ENCODE assay signal across 8 mouse cellular contexts in genomic region chr1:72243656-72244316, GRCm38 (mm10). TPM values are rescaled to one million over a fixed set of nuclear protein-coding genes. Genes with fewer than 3 reads are reported as not detected.
DNase-seq lines count a peak whose midpoint lies in the region; ATAC-seq and TF ChIP-seq lines count a peak whose summit lies in the region.

No protein-coding gene starts in this region.

- no peaks in the 10 kb centered on the region for H3K27me3 ChIP-seq in E14TG2a.4 (ENCODE audit: insufficient read depth, low read length)
- H3K27me3 ChIP-seq in forebrain, embryonic 13.5 days: peaks cover 3% of the 10 kb centered on the region; the same call in 1 of the 2 replicates
- no peaks in the 10 kb centered on the region for H3K27me3 ChIP-seq in neural tube, embryonic 15.5 days (replicated peaks)

- peaks cover 78% of the 10 kb centered on the region for H3K4me1 ChIP-seq in E14TG2a.4 (replicated peaks; ENCODE audit: low read depth, low read length)
- no peaks in the 10 kb centered on the region for H3K4me1 ChIP-seq in forebrain, embryonic 13.5 days
- no peaks in the 10 kb centered on the region for H3K4me1 ChIP-seq in neural tube, embryonic 15.5 days

- intact Hi-C loops in heart, postnatal 14 days (cut with DNase I): loop anchor here (5.0 kb wide), 1 partner anchor 39 kb away; the partner anchor contains the start of genes Pecr and Tmem169

- under 1% methylated on average over 47 of the region's 47 CpGs for WGBS in forebrain, embryonic 13.5 days
- under 1% methylated on average over 47 of the region's 47 CpGs for WGBS in neural tube, embryonic 15.5 days

- H3K27ac ChIP-seq in forebrain, embryonic 13.5 days: peak overlapping the region; percentile 96
- H3K27ac ChIP-seq in neural tube, embryonic 15.5 days (replicated peaks): peak overlapping the region; percentile 99

- peak overlapping the region; percentile 66 for H3K4me2 ChIP-seq in forebrain, embryonic 13.5 days
- H3K4me2 ChIP-seq in neural tube, embryonic 15.5 days: peak overlapping the region; percentile 65

- H3K36me3 ChIP-seq in E14TG2a.4 (ENCODE audit: insufficient read depth, low read length): peaks cover 26% of the 10 kb centered on the region
- H3K36me3 ChIP-seq in forebrain, embryonic 13.5 days (ENCODE audit: poor library complexity, severe bottlenecking): no peaks in the 10 kb centered on the region
- H3K36me3 ChIP-seq in neural tube, embryonic 15.5 days: no peaks in the 10 kb centered on the region

- TF ChIP-seq CTCF in E14TG2a.4 (conservative IDR thresholded peaks at IDR 0.05; ENCODE audit: low read length): no peak

- H3K4me3 ChIP-seq in E14TG2a.4 (replicated peaks; ENCODE audit: low read length): peak overlapping the region; percentile 59
- peak overlapping the region; percentile 49 for H3K4me3 ChIP-seq in forebrain, embryonic 13.5 days
- H3K4me3 ChIP-seq in neural tube, embryonic 15.5 days (replicated peaks): peak overlapping the region; percentile 50

- peak; percentile 98 for DNase-seq in c-Kit-positive CD71-positive TER-119-positive erythroid progenitor cells, embryonic 14.5 days (ENCODE audit: low spot score)
- peak; percentile 96 to 97 for DNase-seq in heart, postnatal 14 days
- peak; percentile 97 for DNase-seq in layer of hippocampus, adult 11-12 months (ENCODE audit: low spot score)
- peak; percentile 94 to 97 for DNase-seq in lung, adult 18-20 months
- peak; percentile 95 for DNase-seq in testis, postnatal 14 days (ENCODE audit: low spot score)

- ATAC-seq in forebrain, embryonic 13.5 days: peak; percentile 97
- ATAC-seq in neural tube, embryonic 15.5 days (ENCODE audit: low FRiP score): peak; percentile 96

- peak overlapping the region; percentile 87 for H3K9ac ChIP-seq in forebrain, embryonic 13.5 days
- H3K9ac ChIP-seq in neural tube, embryonic 15.5 days (replicated peaks): peak overlapping the region; percentile 84

- H3K9me3 ChIP-seq in E14TG2a.4 (ENCODE audit: low read length): no peaks in the 10 kb centered on the region
- no peaks in the 10 kb centered on the region for H3K9me3 ChIP-seq in forebrain, embryonic 13.5 days (replicated peaks)
- H3K9me3 ChIP-seq in neural tube, embryonic 15.5 days (replicated peaks): no peaks in the 10 kb centered on the region

RNA-seq across cellular contexts. Expression of gene Mreg, which starts 31.7 kb away (rescaled TPM):
- polyA plus RNA-seq in forebrain, embryonic 13.5 days (2015; fragmentation: Nextera tagmentation; extraction: Ambion mirVana): 1.3 and 1.5 TPM in 2 replicates
- total RNA-seq in heart, postnatal 14 days (2021): 10 to 100 TPM; 23.7 to 26.0 TPM
- polyA plus RNA-seq in neural tube, embryonic 15.5 days (2015; fragmentation: Nextera tagmentation; extraction: Ambion mirVana): 2.9 and 21.3 TPM in 2 replicates

RNA-seq across cellular contexts. Expression of gene Pecr, which starts 40.3 kb away (rescaled TPM):
- 12.6 and 13.4 TPM in 2 replicates for polyA plus RNA-seq in forebrain, embryonic 13.5 days (2015; fragmentation: Nextera tagmentation; extraction: Ambion mirVana)
- 10 to 100 TPM; 11.1 to 11.4 TPM for total RNA-seq in heart, postnatal 14 days (2021)
- polyA plus RNA-seq in neural tube, embryonic 15.5 days (2015; fragmentation: Nextera tagmentation; extraction: Ambion mirVana): 8.0 and 14.8 TPM in 2 replicates

RNA-seq across cellular contexts. Expression of gene Tmem169, which starts 40.4 kb away (rescaled TPM):
- 25.8 and 28.1 TPM in 2 replicates for polyA plus RNA-seq in forebrain, embryonic 13.5 days (2015; fragmentation: Nextera tagmentation; extraction: Ambion mirVana)
- not detected for total RNA-seq in heart, postnatal 14 days (2021)
- polyA plus RNA-seq in neural tube, embryonic 15.5 days (2015; fragmentation: Nextera tagmentation; extraction: Ambion mirVana): 30.9 and 32.8 TPM in 2 replicates

Comparison
In these comparisons a context has a peak if more than half of its experiments do, and no peak if none do; other contexts are left out.
1. Peak in every context shown above with its lines: DNase-seq, ATAC-seq, H3K4me3 ChIP-seq and H3K27ac ChIP-seq.